Mouse (Mus musculus): ENCODE data around the gene Gabra1.

DNA sequence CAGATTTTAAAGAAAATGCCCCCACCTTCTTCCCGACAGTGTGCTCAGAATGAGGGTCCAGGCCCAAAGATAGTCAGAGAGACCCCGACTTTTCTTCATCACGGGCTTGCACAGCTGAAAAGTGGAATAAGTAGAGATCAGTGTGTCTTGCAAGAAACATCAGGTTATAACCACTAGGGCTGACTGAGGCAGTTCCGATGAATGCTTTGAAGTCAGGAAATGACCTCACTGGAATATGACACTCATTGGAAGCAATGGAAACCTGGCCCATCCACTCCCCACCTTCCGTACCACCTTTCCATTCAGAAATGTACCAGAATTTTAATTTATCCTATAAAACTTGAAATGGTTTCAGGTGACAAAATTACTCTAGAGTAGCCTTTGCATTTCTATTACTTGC is 3.2 kb downstream of the Gabra1 start:
- no peak for TF ChIP-seq CTCF (IDR thresholded peaks at IDR 0.05; ENCODE audit: borderline replicate concordance, control insufficient read depth, extremely low read depth, insufficient read depth, low read length, poor library complexity)
- TF ChIP-seq POLR2A (IDR thresholded peaks at IDR 0.05; ENCODE audit: control insufficient read depth, extremely low read depth, insufficient read depth, low read length, poor library complexity) = no peak

All from thymus, adult 2 months (tissue).